Mouse (Mus musculus) frontal cortex, postnatal 14 days (tissue): ENCODE data around the gene Gal3st3.

ENCODE experiments used
- DNase-seq, 2 experiments: peaks; one replicate each; pipeline ENCODE4 v3.0.0; 2022; ENCODE audit warnings: low spot score in 2 of 2

The Gal3st3 gene

GRCm38 (mm10) chr19:5297903-5298800 is at the start of gene Gal3st3:
Gene Gal3st3 (plus strand): TSS chr19:5298331.
- peak in 1 of 2 experiments; percentile 58 for DNase-seq

- no peak for DNase-seq
Observed at GRCm38 (mm10) chr19:5257140-5257539, 41.0 kb upstream of the Gal3st3 start.

- DNase-seq: no peak
Observed at GRCm38 (mm10) chr19:5267015-5267414, 31.1 kb upstream of the Gal3st3 start.

GRCm38 (mm10) chr19:5268017-5268416 is 30.1 kb upstream of the Gal3st3 start:
- DNase-seq: no peak

- no peak for DNase-seq
Observed at GRCm38 (mm10) chr19:5268875-5269274, 29.3 kb upstream of the Gal3st3 start.

GRCm38 (mm10) chr19:5269392-5269791 is 28.7 kb upstream of the Gal3st3 start:
- DNase-seq: no peak

GRCm38 (mm10) chr19:5271430-5271829 is 26.7 kb upstream of the Gal3st3 start:
- no peak for DNase-seq

- peak; percentile 32 to 36 for DNase-seq
Observed at GRCm38 (mm10) chr19:5272326-5272795, 25.8 kb upstream of the Gal3st3 start.

GRCm38 (mm10) chr19:5272801-5273733 is 25.1 kb upstream of the Gal3st3 start, which contains the start of gene Pacs1:
Gene Pacs1 (minus strand): TSS chr19:5273119.
- DNase-seq: peak; percentile 77 to 81

- no peak for DNase-seq
Observed at GRCm38 (mm10) chr19:5273916-5274315, 24.2 kb upstream of the Gal3st3 start.

- no peak for DNase-seq
Observed at GRCm38 (mm10) chr19:5274641-5275040, 23.5 kb upstream of the Gal3st3 start.

GRCm38 (mm10) chr19:5275736-5276135 is 22.4 kb upstream of the Gal3st3 start:
- DNase-seq: no peak

GRCm38 (mm10) chr19:5276531-5276930 is 21.6 kb upstream of the Gal3st3 start:
- DNase-seq: no peak

GRCm38 (mm10) chr19:5277140-5277539 is 21.0 kb upstream of the Gal3st3 start:
- DNase-seq: no peak

GRCm38 (mm10) chr19:5278381-5278780 is 19.8 kb upstream of the Gal3st3 start:
- no peak for DNase-seq

- DNase-seq: peak; percentile 98
Observed at GRCm38 (mm10) chr19:5294972-5295735, 3.0 kb upstream of the Gal3st3 start, which contains the start of gene Sf3b2. Gene Sf3b2 (minus strand): TSS chr19:5295455.

GRCm38 (mm10) chr19:5295736-5296075 is 2.4 kb upstream of the Gal3st3 start:
- DNase-seq: no peak

GRCm38 (mm10) chr19:5296630-5297029 is 1.5 kb upstream of the Gal3st3 start:
- DNase-seq: peak; percentile 31 to 45

- no peak for DNase-seq
Observed at GRCm38 (mm10) chr19:5300588-5300987, 2.5 kb downstream of the Gal3st3 start.

- no peak for DNase-seq
Observed at GRCm38 (mm10) chr19:5302455-5302854, 4.3 kb downstream of the Gal3st3 start.

- DNase-seq: no peak
Observed at GRCm38 (mm10) chr19:5306279-5306678, 8.1 kb downstream of the Gal3st3 start.
